Mouse (Mus musculus) olfactory bulb, adult 2 months (tissue): ENCODE data around the gene Dhx16.

Source experiments
- CTCF ChIP-seq: fragments of 200-500 bp; IDR thresholded peaks from 2 replicates; pipeline ENCODE4 v1.5.1; 2012; ENCODE audit warnings: low read depth, mild to moderate bottlenecking, low read length, moderate library complexity; ENCODE audit not compliant: insufficient read depth
- POLR2A ChIP-seq: fragments of 200-500 bp; IDR thresholded peaks from 2 replicates; pipeline ENCODE4 v1.6.1; 2012; ENCODE audit warnings: mild to moderate bottlenecking, low read depth, low read length, moderate library complexity; ENCODE audit not compliant: insufficient read depth

DNA sequence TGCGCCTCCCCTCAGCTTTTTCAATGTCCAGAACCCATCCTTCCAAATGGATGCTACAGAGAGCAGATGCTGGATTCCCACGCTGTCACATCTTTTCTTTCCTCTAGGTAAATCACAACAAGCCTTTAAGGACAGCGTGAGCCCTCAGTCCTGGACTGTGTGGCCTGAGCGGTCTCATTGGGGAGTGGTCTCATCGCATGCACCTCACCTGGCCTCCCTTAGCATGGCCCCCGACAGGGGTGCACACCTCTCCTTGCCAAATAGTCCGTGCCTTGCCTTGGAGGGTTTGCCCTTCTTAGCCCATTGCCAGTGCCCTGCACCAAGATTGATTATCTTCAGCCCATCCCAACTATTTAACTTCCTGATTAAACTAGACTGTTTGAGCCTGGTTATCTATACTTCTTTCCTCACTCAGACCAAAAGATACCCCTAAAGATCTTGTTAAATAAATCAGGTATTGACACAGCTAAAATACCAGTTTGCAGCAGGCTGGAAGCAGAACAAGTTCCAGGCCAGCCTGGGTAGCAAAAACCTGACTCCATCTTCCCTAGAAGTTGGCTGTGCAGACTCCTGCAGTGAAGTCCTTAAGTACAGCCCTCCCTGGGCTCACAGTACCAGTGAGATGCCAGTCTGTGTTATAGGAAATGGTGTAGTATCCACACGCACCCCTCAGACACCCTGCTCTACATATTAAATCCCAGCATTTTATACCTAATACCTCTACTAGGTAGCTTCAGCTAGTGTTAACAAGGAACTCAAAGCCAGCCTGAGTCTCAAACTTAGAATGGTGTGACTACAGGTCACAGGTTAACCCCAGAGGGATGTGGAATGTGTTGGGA, 47.0 kb upstream of the Dhx16 start:
- TF ChIP-seq CTCF, result no peak
- TF ChIP-seq POLR2A, result no peak
